Mouse (Mus musculus) adrenal gland, adult 18-20 months (tissue): ENCODE data around the gene Olfr484. TPM values are rescaled to one million over a fixed set of nuclear protein-coding genes. Genes with fewer than 3 reads are reported as not detected.
"Not testable (repeated sequence)": the region's sequence is repeated elsewhere in the genome, so short reads cannot be mapped to it uniquely, and the experiment has no call there.

ENCODE experiments used
- DNase-seq, 2 experiments: peaks; one replicate each; pipeline ENCODE4 v3.0.0; 2021 to 2022; ENCODE audit warnings: low spot score in 2 of 2
- long read RNA-seq, 2 experiments: library from polyadenylated mRNA; stranded (forward); transcript quantifications; one replicate each; pipeline ENCODE4 v2.0.0; 2021
- total RNA-seq, 2 experiments: library from RNA; stranded (reverse); gene quantifications; 1 replicate in 1 of 2; 2 replicates in 1 of 2; pipeline ENCODE4 v1.2.3; 2021

The Olfr484 gene
- not detected for total RNA-seq
- long read RNA-seq, experiment 1: 0 reads
- long read RNA-seq, experiment 2: 0 reads

DNA sequence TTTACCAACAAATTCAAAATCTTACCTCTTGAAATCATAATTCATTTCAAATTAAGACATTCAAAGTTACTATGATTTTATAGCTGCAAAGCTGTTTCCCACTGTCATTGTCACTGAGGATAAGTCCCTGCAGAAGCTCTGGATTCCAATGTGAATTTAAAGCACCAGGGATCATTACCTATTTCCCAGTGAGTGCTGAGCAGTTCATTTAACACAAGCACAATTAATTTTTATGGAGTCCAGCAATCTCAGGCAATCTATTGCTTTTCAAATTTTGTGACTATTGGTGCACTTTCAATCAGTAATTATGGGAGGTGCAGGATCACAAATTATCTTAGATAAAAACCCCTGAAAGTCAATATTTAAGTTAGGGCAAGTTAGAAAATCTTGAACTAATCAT, at the start of gene Olfr484:
Olfr484 (minus strand) TSS at position 101 of the 400 bp plus-strand sequence.
- DNase-seq: no peak

DNA sequence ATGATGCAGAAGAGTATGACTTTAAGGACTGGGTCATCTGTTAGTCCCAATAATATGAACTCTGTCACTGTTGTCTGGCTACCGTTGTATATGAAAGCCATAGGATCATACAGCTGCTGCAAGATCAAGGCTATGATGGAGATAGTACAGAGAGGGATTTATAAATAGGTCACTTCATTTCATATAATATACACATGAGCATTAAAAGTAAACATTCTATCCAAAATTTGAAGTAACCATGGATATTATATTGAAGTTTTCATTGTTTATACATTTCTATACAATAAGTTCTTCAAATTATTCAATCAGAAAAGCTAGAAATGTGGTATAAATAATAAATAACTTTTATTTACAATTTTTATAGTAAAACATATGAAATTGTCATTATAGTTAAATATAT, 45.4 kb upstream of the Olfr484 start, which contains the start of gene Olfr486:
Olfr486 (minus strand) TSS at position 101 of the 400 bp plus-strand sequence.
- not testable (repeated sequence) for DNase-seq

DNA sequence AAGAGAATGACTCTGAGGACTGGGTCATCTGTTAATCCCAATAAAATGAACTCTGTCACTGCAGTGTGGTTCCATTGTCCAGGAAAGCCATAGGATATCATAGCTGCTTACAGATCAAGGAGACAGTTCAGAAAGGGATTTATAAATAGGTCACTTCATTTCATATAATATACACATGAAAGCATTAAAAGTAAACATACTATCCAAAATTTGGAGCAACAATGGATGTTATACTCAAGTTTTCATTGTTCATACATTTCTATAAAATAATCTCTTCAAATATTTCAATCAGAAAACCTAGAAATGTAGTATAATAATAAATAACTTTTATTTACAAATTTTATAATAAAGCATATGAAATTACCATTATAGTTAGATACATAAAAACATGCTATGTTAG, 32.5 kb upstream of the Olfr484 start, which contains the start of gene Olfr485:
Olfr485 (minus strand) TSS at position 101 of the 400 bp plus-strand sequence.
- DNase-seq: no peak

DNA sequence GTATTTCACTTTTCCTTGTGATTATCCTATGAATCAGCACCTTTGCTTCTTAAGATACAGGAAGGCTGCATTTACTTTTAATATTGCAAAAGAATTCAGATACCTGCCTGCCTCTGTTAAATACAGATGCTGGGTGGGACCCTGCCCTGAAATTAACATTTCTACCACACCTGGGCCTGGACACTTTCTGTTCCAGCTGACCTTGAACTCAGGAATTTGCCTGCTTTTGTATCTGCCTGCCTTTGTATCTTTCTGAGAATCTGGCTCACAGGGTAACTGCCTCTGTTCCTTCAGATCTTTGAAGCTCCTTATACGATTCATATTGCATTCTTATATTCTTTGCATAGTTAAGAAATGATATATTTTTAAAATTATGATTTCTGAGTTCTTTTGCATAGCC, 5.8 kb downstream of the Olfr484 start:
- DNase-seq: no peak

DNA sequence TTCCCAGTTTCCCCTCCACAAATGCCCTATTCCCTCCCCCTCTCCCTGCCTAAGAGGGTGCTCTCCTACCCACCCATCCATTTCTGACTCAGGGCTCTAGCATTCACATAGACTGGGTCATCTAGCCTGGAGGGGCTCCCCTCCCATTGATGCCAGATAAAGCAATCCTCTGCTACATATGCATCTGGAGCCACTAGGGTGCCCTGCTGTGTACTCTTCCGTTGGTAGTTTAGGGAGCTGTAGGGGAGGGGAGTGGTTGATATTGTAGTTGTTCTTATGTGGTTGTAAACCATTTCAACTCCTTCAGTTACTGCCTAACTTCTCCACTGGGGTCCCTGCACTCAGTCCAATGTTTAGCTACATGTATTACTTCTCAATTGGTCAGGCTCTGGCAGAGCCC, 6.6 kb downstream of the Olfr484 start:
- no peak for DNase-seq

DNA sequence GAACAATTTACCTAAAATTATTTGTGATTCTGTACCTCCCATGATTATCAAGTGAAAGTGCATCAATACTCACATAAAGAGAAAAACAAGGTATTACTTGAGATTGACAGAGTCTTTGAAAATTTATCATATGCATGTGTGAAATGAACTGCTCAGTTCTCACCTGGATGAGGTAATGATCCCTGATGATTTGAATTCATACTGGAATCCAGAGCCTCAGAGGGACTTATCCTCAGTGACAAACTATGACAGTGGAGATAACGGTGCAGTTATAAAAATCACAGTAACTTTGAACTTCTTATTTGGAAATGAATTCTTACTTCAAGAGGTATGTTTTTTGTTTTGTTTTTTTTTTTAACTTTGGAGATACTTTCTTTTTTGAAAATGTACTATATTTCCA, 26.7 kb downstream of the Olfr484 start, which contains the start of gene Olfr483:
Olfr483 (plus strand) TSS at position 301 of the 400 bp plus-strand sequence.
- no peak for DNase-seq

- no peak for DNase-seq
Observed at GRCm38 (mm10) chr7:108097486-108097885, 29.8 kb downstream of the Olfr484 start, which contains the start of gene Olfr482. Gene Olfr482, minus strand, starts transcription at chr7:108097586.

- no peak for DNase-seq
Observed at GRCm38 (mm10) chr7:108079555-108079954, 47.7 kb downstream of the Olfr484 start, which contains the start of gene Olfr481. Gene Olfr481, plus strand, starts transcription at chr7:108079855.

Other genes with a start within 250 kb of the Olfr484 start
- gene Olfr472, start 229.5 kb downstream of the Olfr484 start, total RNA-seq: not detected
- not detected for gene Olfr473, start 197.0 kb downstream of the Olfr484 start, total RNA-seq
- not detected for gene Olfr474, start 172.8 kb downstream of the Olfr484 start, total RNA-seq
- gene Olfr476, start 162.6 kb downstream of the Olfr484 start, total RNA-seq: not detected
- not detected for gene Olfr477, start 140.8 kb downstream of the Olfr484 start, total RNA-seq
- not detected for gene Olfr478, start 93.5 kb downstream of the Olfr484 start, total RNA-seq
- gene Olfr479, start 76.8 kb downstream of the Olfr484 start, total RNA-seq: not detected
- gene Olfr480, start 60.1 kb downstream of the Olfr484 start, total RNA-seq: not detected
- not detected for gene Olfr481, start 47.6 kb downstream of the Olfr484 start, total RNA-seq
- 1 to 10 TPM; 1.9 to 2.0 TPM for gene Olfr482, start 29.9 kb downstream of the Olfr484 start, total RNA-seq
- gene Olfr483, start 26.6 kb downstream of the Olfr484 start, total RNA-seq: not detected
- not detected for gene Olfr485, start 32.4 kb upstream of the Olfr484 start, total RNA-seq
- not detected for gene Olfr486, start 45.3 kb upstream of the Olfr484 start, total RNA-seq
- gene Olfr487, start 87.2 kb upstream of the Olfr484 start, total RNA-seq: not detected
- gene Olfr488, start 130.9 kb upstream of the Olfr484 start, total RNA-seq: not detected
- gene Olfr490, start 161.5 kb upstream of the Olfr484 start, total RNA-seq: not detected
- gene Olfr491, start 186.0 kb upstream of the Olfr484 start, total RNA-seq: not detected
- gene Olfr492, start 196.2 kb upstream of the Olfr484 start, total RNA-seq: not detected
- gene Olfr493, start 219.5 kb upstream of the Olfr484 start, total RNA-seq: not detected
- not detected for gene Olfr494, start 237.9 kb upstream of the Olfr484 start, total RNA-seq